Mouse (Mus musculus) ES-E14 (cell line): Measurements from ENCODE around the gene Nup210. TPM values are rescaled to one million over a fixed set of nuclear protein-coding genes. Genes with fewer than 3 reads are reported as not detected.

ENCODE experiments used
- DNase-seq: peaks from one replicate; pipeline ENCODE4 v3.0.0-alpha.2; 2013; ENCODE audit warnings: low read depth, low spot score
- H3K27ac ChIP-seq: 2 replicates; pipeline ENCODE4 v1.5.1; 2012; ENCODE audit warnings: low read depth, mild to moderate bottlenecking, low read length, moderate library complexity, mixed read lengths; ENCODE audit not compliant: poor library complexity, insufficient read depth, severe bottlenecking
- H3K36me3 ChIP-seq: 2 replicates; pipeline ENCODE4 v1.6.1; 2012; ENCODE audit warnings: mild to moderate bottlenecking, low read length, moderate library complexity, mixed read lengths; ENCODE audit not compliant: control insufficient read depth, poor library complexity, insufficient read depth, severe bottlenecking
- H3K4me1 ChIP-seq, 2 experiments: fragments of 150-350 bp in 1 of 2; sonication (generic) in 1 of 2; 2 replicates each; pipeline ENCODE4 v1.6.1; 2012; ENCODE audit warnings: low read length in 2 of 2, mild to moderate bottlenecking in 1 of 2, mixed read lengths in 1 of 2; ENCODE audit not compliant: control insufficient read depth in 2 of 2, insufficient read depth in 2 of 2, poor library complexity in 1 of 2
- H3K4me3 ChIP-seq, 2 experiments: fragments of 150-350 bp in 1 of 2; sonication (generic) in 1 of 2; 2 replicates each; pipeline ENCODE4 v1.5.1; 2012; ENCODE audit warnings: low read length in 2 of 2, low read depth in 1 of 2, mild to moderate bottlenecking in 1 of 2, mixed read lengths in 1 of 2; ENCODE audit not compliant: insufficient read depth in 1 of 2, poor library complexity in 1 of 2, severe bottlenecking in 1 of 2
- H3K9ac ChIP-seq: 2 replicates; pipeline ENCODE4 v1.6.1; 2012; ENCODE audit warnings: low read depth, mild to moderate bottlenecking, low read length, mixed read lengths; ENCODE audit not compliant: poor library complexity, insufficient read depth, severe bottlenecking
- H3K9me3 ChIP-seq: fragments of 150-350 bp; sonication (generic); 2 replicates; pipeline ENCODE4 v1.6.1; 2012; ENCODE audit warnings: low read depth, mild to moderate bottlenecking, low read length; ENCODE audit not compliant: control insufficient read depth, insufficient read depth
- CHD2 ChIP-seq: IDR thresholded peaks from 2 replicates; pipeline ENCODE4 v1.6.1; 2014; ENCODE audit warnings: mild to moderate bottlenecking, low read depth, low read length, inconsistent platforms
- HCFC1 ChIP-seq: IDR thresholded peaks from 2 replicates; pipeline ENCODE4 v1.6.1; 2012; ENCODE audit warnings: low read length, inconsistent platforms, borderline replicate concordance; ENCODE audit not compliant: insufficient read depth
- MAFK ChIP-seq: IDR thresholded peaks from 2 replicates; pipeline ENCODE4 v1.6.1; 2014; ENCODE audit warnings: mild to moderate bottlenecking, low read depth, low read length, inconsistent platforms; ENCODE audit not compliant: insufficient read depth
- ZC3H11A ChIP-seq: IDR thresholded peaks from 2 replicates; pipeline ENCODE4 v1.6.1; 2012; ENCODE audit warnings: low read depth, mild to moderate bottlenecking, inconsistent platforms, low read length, borderline replicate concordance
- ZNF384 ChIP-seq: IDR thresholded peaks from 2 replicates; pipeline ENCODE4 v1.6.1; 2012; ENCODE audit warnings: low read depth, low read length, inconsistent platforms
- in situ Hi-C, 2 experiments: fragments of 600-800 bp; cut with MboI; formaldehyde crosslinking; loops; one replicate each; pipeline ENCODE4 v1.15.1; 2025; ENCODE audit warnings: low sequenced_read_pairs in 2 of 2, inconsistent platforms in 1 of 2; ENCODE audit not compliant: unreplicated experiment in 2 of 2
- total RNA-seq: library from RNA; depleted of rRNA; stranded (reverse); fragments of 300-350 nt; gene quantifications from 2 replicates; pipeline ENCODE4 v1.2.3, GENCODE M21; 2012; rRNA removed

Nup210 gene
- total RNA-seq, 1 experiment = 65.9 TPM

DNA sequence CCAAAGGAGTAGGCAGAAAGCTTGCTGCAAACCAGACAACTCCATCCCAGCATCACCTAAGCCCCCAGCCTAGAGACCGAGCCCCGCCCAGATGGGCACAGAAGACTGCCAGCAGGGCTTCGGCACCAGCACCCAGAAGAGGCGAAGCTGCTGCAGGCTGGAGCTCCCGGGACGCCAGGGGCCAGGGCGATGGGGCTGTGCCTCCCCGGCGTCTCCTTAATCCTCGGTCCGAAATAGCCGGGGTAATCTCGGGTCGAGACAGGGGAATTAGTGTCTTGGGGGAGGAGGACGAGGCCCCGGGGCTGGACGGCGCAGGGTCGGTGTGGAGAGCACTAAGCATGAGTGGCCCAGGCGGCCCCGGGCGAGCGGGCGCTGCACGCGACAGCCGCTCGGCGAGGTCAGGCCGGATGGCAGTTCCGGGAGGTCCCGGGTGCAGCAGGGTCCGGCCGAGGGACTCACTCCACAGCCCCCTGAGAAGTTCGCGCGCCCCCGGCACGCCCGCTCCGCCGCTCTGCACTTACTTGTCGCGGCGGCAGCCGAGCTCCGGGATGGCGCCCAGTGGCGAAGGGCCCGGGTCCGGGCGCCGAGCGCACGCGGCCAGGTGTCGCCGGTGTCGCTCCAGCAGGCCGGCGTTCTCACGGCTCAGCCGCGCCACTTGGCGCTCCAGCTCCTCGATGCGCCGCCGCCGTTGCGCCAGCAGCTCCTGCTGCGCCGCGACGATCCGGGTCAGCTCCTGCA, 128.9 kb downstream of the Nup210 start:
- no peak for TF ChIP-seq ZNF384
- TF ChIP-seq MAFK = no peak
- no peak for TF ChIP-seq CHD2
- TF ChIP-seq HCFC1 = no peak
- no peak for TF ChIP-seq ZC3H11A
- peaks cover 2% of the 10 kb centered on the region in 2 experiments; a peak in 2 of 4 replicates for H3K4me1 ChIP-seq
- peak overlapping the region; percentile 66 to 85 for H3K4me3 ChIP-seq
- H3K9me3 ChIP-seq = no peaks in the 10 kb centered on the region
- peak overlapping the region; percentile 71 for H3K9ac ChIP-seq
- H3K27ac ChIP-seq = no peak overlapping the region
- no peak for DNase-seq
- H3K36me3 ChIP-seq = no peaks in the 10 kb centered on the region
- in situ Hi-C loops = no loop called here

DNA sequence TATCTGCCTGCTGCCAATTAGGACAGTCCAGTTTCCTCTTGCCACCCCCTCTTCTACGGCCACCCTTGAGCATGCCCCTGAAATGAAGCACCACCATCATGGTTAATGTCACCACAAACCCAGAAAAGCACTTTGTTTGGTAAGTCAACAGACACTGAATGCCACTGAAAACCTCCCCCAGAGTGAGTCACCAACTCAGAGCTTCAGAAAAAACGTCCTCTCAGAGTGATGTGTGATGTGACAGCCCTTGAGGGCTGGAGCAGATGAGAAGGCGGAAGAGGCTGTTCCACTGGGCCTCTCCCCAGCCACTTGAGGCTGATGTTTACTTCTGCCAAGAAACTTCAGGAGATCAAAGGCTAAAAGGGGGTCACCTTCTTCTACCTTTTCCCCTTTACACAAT, 132.5 kb downstream of the Nup210 start:
- DNase-seq = no peak
- Histone ChIP-seq H3K9me3 (no peaks in the 10 kb centered on the region), H3K4me1 (peaks cover 0 to 2% of the 10 kb centered on the region in 2 experiments; a peak in 1 of 4 replicates), H3K36me3 (no peaks in the 10 kb centered on the region), H3K4me3 (no peak overlapping the region), H3K9ac (no peak overlapping the region), H3K27ac (no peak overlapping the region)
- in situ Hi-C loops = no loop called here
- TF ChIP-seq HCFC1 (no peak), ZNF384 (no peak), ZC3H11A (no peak), MAFK (no peak), CHD2 (no peak)

DNA sequence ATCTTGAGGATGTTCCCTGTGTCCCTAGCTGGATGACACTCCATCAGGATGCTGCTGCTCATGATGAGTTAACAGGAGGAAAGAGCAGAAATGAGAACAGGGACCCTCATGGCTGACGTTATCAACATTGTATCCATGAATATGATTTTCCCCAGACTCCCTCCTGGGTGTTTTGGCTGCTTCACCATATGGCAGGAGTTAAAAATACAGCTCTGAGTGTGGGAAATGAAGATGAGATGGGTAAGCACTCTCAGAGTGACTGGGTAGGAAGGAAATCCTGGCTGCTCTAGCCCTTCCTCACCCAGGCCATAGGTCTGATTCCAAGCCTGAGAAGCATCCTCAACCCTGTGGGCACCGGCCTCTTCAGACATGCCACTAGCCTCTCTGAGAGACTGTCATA, 142.3 kb downstream of the Nup210 start:
- Histone ChIP-seq H3K27ac (no peak overlapping the region), H3K9me3 (no peaks in the 10 kb centered on the region), H3K4me3 (no peak overlapping the region), H3K4me1 (no peaks in the 10 kb centered on the region), H3K36me3 (no peaks in the 10 kb centered on the region), H3K9ac (no peak overlapping the region)
- in situ Hi-C loops = no loop called here
- DNase-seq = no peak
- TF ChIP-seq MAFK (no peak), CHD2 (no peak), ZC3H11A (no peak), ZNF384 (no peak), HCFC1 (no peak)

DNA sequence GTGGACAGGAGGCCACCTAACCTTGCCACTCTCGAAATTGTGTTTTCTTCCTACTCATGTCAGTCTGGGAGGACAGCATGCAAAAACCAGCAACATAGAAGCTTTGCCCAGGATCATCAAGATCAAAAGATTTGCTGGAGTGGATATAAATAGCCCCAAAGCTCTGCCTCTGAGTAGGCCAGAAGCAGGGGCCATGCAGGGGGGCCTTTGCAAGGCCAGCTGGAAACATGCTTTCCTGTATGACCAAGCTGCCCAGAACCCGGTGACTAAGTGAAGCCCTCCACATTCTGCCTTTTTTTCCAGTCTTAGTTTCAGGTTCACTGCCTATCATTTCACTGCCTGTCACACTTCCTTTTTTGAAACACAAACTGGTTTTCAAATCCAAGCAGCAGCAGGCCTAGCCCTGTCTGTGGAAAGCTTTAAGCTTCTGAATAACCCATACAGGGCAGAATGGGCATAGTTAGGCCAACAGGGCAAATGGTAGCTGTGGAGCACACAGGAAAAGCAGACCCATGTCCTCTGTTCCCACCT, 147.2 kb downstream of the Nup210 start:
- TF ChIP-seq MAFK (no peak), CHD2 (no peak), ZNF384 (no peak), HCFC1 (no peak), ZC3H11A (no peak)
- in situ Hi-C loops = no loop called here
- no peak for DNase-seq
- Histone ChIP-seq H3K36me3 (no peaks in the 10 kb centered on the region), H3K4me1 (no peaks in the 10 kb centered on the region), H3K27ac (no peak overlapping the region), H3K9ac (no peak overlapping the region), H3K4me3 (no peak overlapping the region), H3K9me3 (no peaks in the 10 kb centered on the region)

Other genes starting within 250 kb of the Nup210 start
- 18.8 and 25.4 TPM in 2 replicates for gene Iqsec1, start 128.1 kb downstream of the Nup210 start, total RNA-seq
- gene Hdac11, start 39.8 kb upstream of the Nup210 start, total RNA-seq = 2.6 and 5.8 TPM in 2 replicates
- 9.0 and 24.7 TPM in 2 replicates for gene Fbln2, start 95.6 kb upstream of the Nup210 start, total RNA-seq